Mouse (Mus musculus) v-Abl transformed pro-B cells (cell line): ENCODE results near the gene Ltbp1.

Source experiments
- in situ Hi-C, 2 experiments: fragments of 400-800 bp; cut with MboI; formaldehyde crosslinking; loops; one replicate each; pipeline ENCODE4 v1.15.1; 2025; ENCODE audit not compliant: unreplicated experiment in 2 of 2

The Ltbp1 gene

GRCm38 (mm10) chr17:75380167-75380566 is 374.8 kb downstream of the Ltbp1 start:
- in situ Hi-C loops = no loop called here

GRCm38 (mm10) chr17:75388402-75388801 is 383.0 kb downstream of the Ltbp1 start:
- in situ Hi-C loops = no loop called here

DNA sequence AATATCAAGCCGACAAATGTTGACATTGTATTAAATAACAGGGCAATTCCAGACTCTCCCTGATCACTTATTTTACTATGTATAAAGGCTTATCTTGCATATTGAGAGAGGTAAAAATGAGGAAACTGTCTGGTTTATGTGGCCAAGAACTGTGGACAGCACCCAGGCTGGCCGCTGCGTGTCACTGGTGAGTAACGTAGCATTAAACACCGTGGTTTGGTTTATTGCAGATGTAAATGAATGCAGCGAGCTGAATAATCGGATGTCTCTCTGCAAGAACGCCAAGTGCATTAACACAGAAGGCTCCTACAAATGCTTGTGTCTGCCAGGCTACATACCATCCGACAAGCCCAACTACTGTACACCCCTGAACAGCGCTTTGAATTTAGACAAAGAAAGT is 384.8 kb downstream of the Ltbp1 start:
- in situ Hi-C loops = no loop called here

- in situ Hi-C loops = no loop called here
Measured at GRCm38 (mm10) chr17:75391429-75392192, 386.2 kb downstream of the Ltbp1 start.

GRCm38 (mm10) chr17:75406405-75406804 is 401.0 kb downstream of the Ltbp1 start:
- in situ Hi-C loops = no loop called here

- in situ Hi-C loops = loop anchor here in 1 of 2 experiments (10.0 kb wide), 1 partner anchor 118 kb away; no protein-coding TSS in a partner anchor
Measured at GRCm38 (mm10) chr17:75416861-75417260, 411.5 kb downstream of the Ltbp1 start.

DNA sequence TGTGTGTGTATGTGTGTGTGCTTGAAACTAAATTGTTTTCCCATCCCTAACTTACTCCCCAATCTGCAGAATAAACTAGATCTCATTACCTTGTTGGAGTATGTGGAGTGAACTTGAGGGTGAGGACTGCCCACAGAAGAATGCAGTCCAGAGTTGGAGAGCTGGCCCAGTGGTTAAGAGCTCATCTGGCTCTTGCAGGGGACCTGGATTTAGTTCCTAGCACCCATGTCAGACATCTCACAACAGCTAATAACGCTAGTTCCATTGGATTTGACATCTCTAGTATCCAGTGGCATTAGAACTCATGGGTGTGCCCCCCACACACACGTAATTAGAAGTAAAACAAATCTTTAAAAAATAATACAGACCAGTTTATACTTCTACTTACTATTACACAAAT is 428.8 kb downstream of the Ltbp1 start:
- in situ Hi-C loops = no loop called here

DNA sequence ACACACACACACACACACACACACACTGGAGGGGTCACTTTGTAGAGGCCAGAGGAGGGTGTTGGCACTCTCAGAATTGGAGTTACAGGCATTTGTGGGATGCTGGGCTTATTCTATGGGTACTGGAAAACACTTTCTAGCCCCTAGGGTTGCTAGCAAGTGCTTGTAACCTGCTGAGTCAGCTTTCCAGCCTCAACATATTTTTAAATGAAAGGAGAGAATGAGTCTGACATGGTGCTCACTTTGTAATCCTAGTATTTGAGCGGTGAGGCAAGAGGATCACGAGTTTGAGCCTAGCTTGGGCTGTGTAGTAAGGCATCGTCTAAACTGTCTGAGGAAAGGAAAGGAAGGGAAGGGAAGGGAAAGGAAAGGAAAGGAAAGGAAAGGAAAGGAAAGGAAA is 429.5 kb downstream of the Ltbp1 start:
- in situ Hi-C loops = no loop called here

GRCm38 (mm10) chr17:75435599-75435998 is 430.2 kb downstream of the Ltbp1 start, which contains the start of gene Rasgrp3:
TSS of gene Rasgrp3 (plus strand) at chr17:75435896.
- in situ Hi-C loops = no loop called here

GRCm38 (mm10) chr17:75436095-75436494 is 430.7 kb downstream of the Ltbp1 start:
- in situ Hi-C loops = no loop called here

GRCm38 (mm10) chr17:75436819-75437218 is 431.5 kb downstream of the Ltbp1 start:
- in situ Hi-C loops = no loop called here

- in situ Hi-C loops = no loop called here
Measured at GRCm38 (mm10) chr17:75437239-75437750, 431.9 kb downstream of the Ltbp1 start.

DNA sequence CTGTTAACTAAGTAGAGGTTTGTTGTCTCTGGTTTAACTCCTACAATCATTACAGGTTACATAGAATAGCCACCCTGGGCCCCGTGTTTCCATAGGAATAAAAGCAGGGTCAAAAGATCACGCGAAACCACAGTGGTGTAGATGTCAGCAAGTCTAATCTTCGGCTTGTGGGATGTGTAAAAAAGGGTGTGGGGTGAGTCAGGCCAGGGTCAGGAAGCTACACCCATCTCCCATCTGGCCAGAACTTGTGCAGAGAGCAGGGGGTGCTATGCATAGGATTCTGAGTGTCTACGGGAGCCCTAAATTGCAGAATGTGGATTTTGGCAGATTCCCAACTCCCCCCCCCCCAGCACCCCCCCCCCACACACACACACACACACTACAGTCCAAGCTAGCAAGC is 432.8 kb downstream of the Ltbp1 start:
- in situ Hi-C loops = no loop called here

DNA sequence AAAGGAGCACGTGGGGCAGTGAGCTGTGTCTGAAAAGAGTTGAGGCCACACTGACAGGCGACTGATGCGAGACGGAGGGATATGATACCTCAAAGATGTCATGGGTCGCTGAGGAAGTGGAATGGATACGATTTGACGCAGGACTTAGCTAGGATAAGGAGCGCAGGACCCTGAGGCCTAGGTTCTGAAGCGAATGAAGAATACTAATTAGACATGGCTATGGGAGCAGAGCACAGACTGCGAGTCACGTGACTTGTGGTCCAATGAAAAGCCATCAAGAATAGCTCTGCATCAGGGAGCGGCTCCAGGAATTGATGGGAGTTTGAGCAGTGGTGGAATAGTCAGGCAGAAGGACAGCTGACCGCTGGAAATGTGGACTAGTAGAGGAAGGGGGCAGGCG is 433.7 kb downstream of the Ltbp1 start:
- in situ Hi-C loops = no loop called here

DNA sequence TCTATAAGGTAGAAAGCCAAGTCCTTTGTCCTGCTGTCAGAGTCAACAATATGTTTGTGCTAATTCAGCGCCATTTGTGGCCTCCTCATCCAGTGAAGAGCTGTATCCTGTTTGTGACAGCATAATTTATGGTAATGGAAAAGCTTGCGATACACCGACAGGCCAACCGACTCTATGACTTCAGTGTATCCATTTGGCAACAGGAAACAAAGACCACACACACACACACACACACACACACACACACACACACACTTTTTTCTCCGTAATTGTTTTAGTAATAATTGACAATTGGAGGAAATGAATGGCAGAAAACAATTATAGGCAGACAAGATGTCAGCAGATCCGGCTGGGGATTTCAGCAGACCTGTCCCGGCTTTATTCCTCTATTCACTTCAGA is 435.3 kb downstream of the Ltbp1 start:
- in situ Hi-C loops = no loop called here

DNA sequence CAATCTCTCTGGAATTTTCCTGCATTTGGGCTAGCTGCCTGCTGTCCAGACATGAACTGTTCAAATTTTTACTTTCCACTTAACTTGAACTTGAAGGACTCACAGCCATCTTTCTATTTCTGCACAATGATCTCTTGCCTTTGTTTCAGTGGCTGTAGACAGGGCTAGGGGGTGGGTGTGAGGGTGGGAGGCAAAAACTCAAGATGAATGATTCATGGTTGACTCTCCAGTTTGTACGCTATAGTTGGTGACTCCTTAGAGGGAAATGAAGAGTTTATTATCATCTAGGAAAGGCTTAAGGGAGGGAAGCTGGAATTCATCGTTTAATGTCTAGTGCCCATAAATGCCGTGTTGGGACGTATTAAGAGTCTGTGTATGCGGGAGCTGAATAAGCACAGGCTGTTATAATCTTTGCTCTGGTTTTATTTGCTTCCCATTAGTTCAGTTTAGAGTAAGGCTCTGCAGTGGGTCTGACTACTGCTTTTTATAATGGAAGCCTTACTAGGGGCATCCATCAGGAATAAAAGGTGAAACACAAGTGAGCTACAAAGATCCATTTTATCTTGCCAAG is 436.0 kb downstream of the Ltbp1 start:
- in situ Hi-C loops = no loop called here
